Mouse (Mus musculus) liver (tissue): ENCODE data around the gene Caps2.
"Not testable (repeated sequence)": the region's sequence is repeated elsewhere in the genome, so short reads cannot be mapped to it uniquely, and the experiment has no call there.

Experiments used
- DNase-seq: peaks from one replicate; pipeline ENCODE4 v3.0.0-alpha.2; 2020; ENCODE audit warnings: mixed read lengths

The Caps2 gene

GRCm38 (mm10) chr10:112163168-112163766 lies at the start of gene Caps2:
Gene Caps2 (plus strand): TSS chr10:112163621.
- no peak for DNase-seq

GRCm38 (mm10) chr10:112125090-112125489 lies 38.3 kb upstream of the Caps2 start:
- not testable (repeated sequence) for DNase-seq

GRCm38 (mm10) chr10:112127682-112128230 lies 35.7 kb upstream of the Caps2 start:
- DNase-seq = not testable (repeated sequence)

GRCm38 (mm10) chr10:112132194-112132593 lies 31.2 kb upstream of the Caps2 start:
- no peak for DNase-seq

GRCm38 (mm10) chr10:112138050-112138870 lies 25.2 kb upstream of the Caps2 start:
- DNase-seq = peak; percentile 61

GRCm38 (mm10) chr10:112138871-112139430 lies 24.5 kb upstream of the Caps2 start:
- DNase-seq = no peak

- no peak for DNase-seq
Measured at GRCm38 (mm10) chr10:112139834-112140233, 23.6 kb upstream of the Caps2 start.

GRCm38 (mm10) chr10:112159882-112160560 lies 3.4 kb upstream of the Caps2 start, which contains the start of gene Glipr1l3:
Gene Glipr1l3 (minus strand): TSS chr10:112160327.
- DNase-seq = peak; percentile 67

GRCm38 (mm10) chr10:112177027-112177426 lies 13.6 kb downstream of the Caps2 start:
- DNase-seq = not testable (repeated sequence)

- DNase-seq = not testable (repeated sequence)
Measured at GRCm38 (mm10) chr10:112193919-112194318, 30.5 kb downstream of the Caps2 start.

GRCm38 (mm10) chr10:112203463-112203862 lies 40.0 kb downstream of the Caps2 start:
- peak; percentile 4 for DNase-seq

- no peak for DNase-seq
Measured at GRCm38 (mm10) chr10:112227073-112227472, 63.7 kb downstream of the Caps2 start.

- not testable (repeated sequence) for DNase-seq
Measured at GRCm38 (mm10) chr10:112229091-112229843, 65.8 kb downstream of the Caps2 start.

- not testable (repeated sequence) for DNase-seq
Measured at GRCm38 (mm10) chr10:112232733-112233132, 69.3 kb downstream of the Caps2 start.

- not testable (repeated sequence) for DNase-seq
Measured at GRCm38 (mm10) chr10:112235396-112235940, 72.0 kb downstream of the Caps2 start.

GRCm38 (mm10) chr10:112248273-112248672 lies 84.9 kb downstream of the Caps2 start:
- DNase-seq = no peak

GRCm38 (mm10) chr10:112263467-112263866 lies 100.0 kb downstream of the Caps2 start:
- no peak for DNase-seq
